9 mouse cellular contexts compared by ENCODE assay signal in genomic region chr4:139574799-139575672, GRCm38 (mm10). TPM values are rescaled to one million over a fixed set of nuclear protein-coding genes. Genes with fewer than 3 reads are reported as not detected.
DNase-seq lines count a peak whose midpoint lies in the region; ATAC-seq and TF ChIP-seq lines count a peak whose summit lies in the region.
"Had no signal": no experiment of that assay in that cellular context is flagged by ENCODE, and none has a peak within 500 bp of the region (broad histone marks: within the 10 kb centered on the region; RNA-seq: fewer than 3 reads in every experiment).

No protein-coding gene starts in this region.

- TF ChIP-seq CTCF in left cerebral cortex, adult 2 months (IDR thresholded peaks at IDR 0.05) = no peak; the same call in 1 of the 2 replicates

- H3K27ac ChIP-seq in left cerebral cortex, adult 2 months = peak overlapping the region; percentile 82
- peak overlapping the region; percentile 72 for H3K27ac ChIP-seq in liver, embryonic 15.5 days (replicated peaks)
- H3K27ac ChIP-seq in neural tube, embryonic 15.5 days (replicated peaks) = peak overlapping the region; percentile 90

- intact Hi-C loops in left cerebral cortex, adult 2 months (cut with DNase I) = loop anchor here (1.0 to 5.0 kb wide), 4 partner anchors 27 to 105 kb away; no protein-coding TSS in a partner anchor

- DNase-seq in left cerebral cortex, adult 2 months (ENCODE audit: extremely low spot score in 1 of 2, low spot score in 2 of 2) = peak; percentile 67 to 70
- no peak for DNase-seq in left cerebral cortex, adult 11 months (ENCODE audit: low spot score)
- DNase-seq in cerebellum, adult 11-12 months = peak; percentile 85
- DNase-seq in kidney, adult 9 months = peak; percentile 44
- DNase-seq in thymus, postnatal 25 days = peak; percentile 59

- no peaks in the 10 kb centered on the region for H3K9me3 ChIP-seq in liver, embryonic 15.5 days (replicated peaks)
- no peaks in the 10 kb centered on the region for H3K9me3 ChIP-seq in neural tube, embryonic 15.5 days (replicated peaks)

- peaks cover 85% of the 10 kb centered on the region for H3K27me3 ChIP-seq in liver, embryonic 15.5 days
- no peaks in the 10 kb centered on the region for H3K27me3 ChIP-seq in neural tube, embryonic 15.5 days (replicated peaks)

- ATAC-seq in frontal cortex, adult (ENCODE audit: low TSS enrichment) = 0 out of 2 replicates have a peak, but pooled peaks have one; percentile 8
- ATAC-seq in liver, embryonic 15.5 days (ENCODE audit: insufficient read depth) = peak; percentile 48
- ATAC-seq in neural tube, embryonic 15.5 days (ENCODE audit: low FRiP score) = peak; percentile 59

- peak overlapping the region; percentile 75 for H3K4me2 ChIP-seq in liver, embryonic 15.5 days
- H3K4me2 ChIP-seq in neural tube, embryonic 15.5 days = peak overlapping the region; percentile 65

- no peaks in the 10 kb centered on the region for H3K36me3 ChIP-seq in liver, embryonic 15.5 days (replicated peaks)
- H3K36me3 ChIP-seq in neural tube, embryonic 15.5 days = no peaks in the 10 kb centered on the region

- under 1% methylated on average over 107 of the region's 111 CpGs for WGBS in liver, embryonic 15.5 days (ENCODE audit: insufficient replicate concordance)
- under 1% methylated on average over 109 of the region's 111 CpGs for WGBS in neural tube, embryonic 15.5 days

- H3K4me1 ChIP-seq in liver, embryonic 15.5 days (replicated peaks) = peaks cover 43% of the 10 kb centered on the region
- H3K4me1 ChIP-seq in neural tube, embryonic 15.5 days = peaks cover 52% of the 10 kb centered on the region

- H3K4me3 ChIP-seq in left cerebral cortex, adult 2 months = peak overlapping the region; percentile 94
- peak overlapping the region; percentile 64 for H3K4me3 ChIP-seq in liver, embryonic 15.5 days (replicated peaks)
- peak overlapping the region; percentile 71 for H3K4me3 ChIP-seq in neural tube, embryonic 15.5 days (replicated peaks)

- H3K9ac ChIP-seq in liver, embryonic 15.5 days = peak overlapping the region; percentile 58
- peak overlapping the region; percentile 98 for H3K9ac ChIP-seq in neural tube, embryonic 15.5 days (replicated peaks)

RNA-seq across cellular contexts. Expression of gene Gm21969, which starts 27.9 kb away (rescaled TPM):
- not detected for total RNA-seq in left cerebral cortex, adult 2 months (2021)
- not detected in 2 replicates for polyA plus RNA-seq in liver, embryonic 15.5 days (2015; fragmentation: Nextera tagmentation; extraction: Ambion mirVana)
- polyA plus RNA-seq in neural tube, embryonic 15.5 days (2015; fragmentation: Nextera tagmentation; extraction: Ambion mirVana) = not detected in 2 replicates
- total RNA-seq: hematopoietic stem cell, adult 5-6 weeks had no signal

RNA-seq across cellular contexts. Expression of gene Iffo2, which starts 44.7 kb away (rescaled TPM):
- 10 to 100 TPM; 18.8 to 20.0 TPM for total RNA-seq in left cerebral cortex, adult 2 months (2021)
- polyA plus RNA-seq in liver, embryonic 15.5 days (2015; fragmentation: Nextera tagmentation; extraction: Ambion mirVana) = 0.69 and 1.1 TPM in 2 replicates
- 4.5 and 5.2 TPM in 2 replicates for polyA plus RNA-seq in neural tube, embryonic 15.5 days (2015; fragmentation: Nextera tagmentation; extraction: Ambion mirVana)

RNA-seq across cellular contexts. Expression of gene Aldh4a1, which starts 47.6 kb away (rescaled TPM):
- 10 to 100 TPM; 16.9 to 17.0 TPM for total RNA-seq in left cerebral cortex, adult 2 months (2021)
- 85.0 and 99.8 TPM in 2 replicates for polyA plus RNA-seq in liver, embryonic 15.5 days (2015; fragmentation: Nextera tagmentation; extraction: Ambion mirVana)
- 29.5 and 34.9 TPM in 2 replicates for polyA plus RNA-seq in neural tube, embryonic 15.5 days (2015; fragmentation: Nextera tagmentation; extraction: Ambion mirVana)

Comparison
In these comparisons a context has a peak if more than half of its experiments do, and no peak if none do; other contexts are left out.
1. ATAC-seq: peak in every context shown above with its lines; median percentile 59 in neural tube, embryonic 15.5 days; 48 in liver, embryonic 15.5 days; 8 in frontal cortex, adult.